Mouse (Mus musculus) bone marrow, adult 2 months (tissue): ENCODE measurements around the gene Evi5.

ENCODE experiments used
- CTCF ChIP-seq: fragments of 200-500 bp; IDR thresholded peaks from 2 replicates; pipeline ENCODE4 v1.5.1; 2011; ENCODE audit warnings: low read length, control low read depth; ENCODE audit not compliant: control insufficient read depth, insufficient read depth
- POLR2A ChIP-seq: fragments of 200-500 bp; IDR thresholded peaks from 2 replicates; pipeline ENCODE4 v1.6.1; 2011; ENCODE audit warnings: low read depth, mild to moderate bottlenecking, control low read depth, low read length, borderline replicate concordance; ENCODE audit not compliant: control insufficient read depth

GRCm38 (mm10) chr5:107798290-107798689 is 76.6 kb downstream of the Evi5 start:
- TF ChIP-seq CTCF = no peak
- no peak for TF ChIP-seq POLR2A
